Mouse (Mus musculus): ENCODE results near the gene Elane.

DNA sequence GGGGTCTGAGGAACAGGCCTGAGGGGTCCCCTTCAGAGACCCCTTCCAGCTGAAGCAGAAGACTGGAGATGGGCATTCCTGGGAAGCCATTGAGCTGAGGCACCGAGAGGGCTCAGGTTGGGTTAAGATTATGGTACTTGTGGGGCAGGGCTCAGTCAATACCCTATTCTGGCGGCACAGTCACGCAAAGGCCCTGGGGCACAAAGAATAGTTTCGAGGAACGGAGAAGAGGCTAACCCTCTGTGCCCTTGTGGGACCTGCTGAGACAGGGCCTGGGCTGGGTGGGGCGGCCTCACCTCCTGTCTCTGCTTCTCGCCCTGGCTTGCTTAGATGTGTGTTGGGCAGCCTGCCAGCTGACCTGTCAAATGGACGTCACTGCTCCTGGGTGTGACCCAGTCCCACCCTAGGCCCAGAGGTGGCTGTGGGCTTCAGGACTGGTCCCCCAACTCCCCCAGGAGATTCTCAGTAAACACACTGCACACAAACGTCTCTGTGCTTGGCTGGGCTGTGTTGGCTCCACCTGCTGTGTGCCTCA is 47.2 kb downstream of the Elane start:
- TF ChIP-seq CTCF (IDR thresholded peaks at IDR 0.05; ENCODE audit: extremely low read depth, insufficient read depth, low read length) (no peak), POLR2A (IDR thresholded peaks at IDR 0.05; ENCODE audit: extremely low read depth, insufficient read depth, low read length) (no peak)
